Mouse (Mus musculus): Measurements from ENCODE around the gene Casp8. TPM values are rescaled to one million over a fixed set of nuclear protein-coding genes. Genes with fewer than 3 reads are reported as not detected.
"Not testable (repeated sequence)": the region's sequence is repeated elsewhere in the genome, so short reads cannot be mapped to it uniquely, and the experiment has no call there.

The Casp8 gene
- polyA plus RNA-seq, 1 experiment from 2014 or later, result 39.1 TPM

DNA sequence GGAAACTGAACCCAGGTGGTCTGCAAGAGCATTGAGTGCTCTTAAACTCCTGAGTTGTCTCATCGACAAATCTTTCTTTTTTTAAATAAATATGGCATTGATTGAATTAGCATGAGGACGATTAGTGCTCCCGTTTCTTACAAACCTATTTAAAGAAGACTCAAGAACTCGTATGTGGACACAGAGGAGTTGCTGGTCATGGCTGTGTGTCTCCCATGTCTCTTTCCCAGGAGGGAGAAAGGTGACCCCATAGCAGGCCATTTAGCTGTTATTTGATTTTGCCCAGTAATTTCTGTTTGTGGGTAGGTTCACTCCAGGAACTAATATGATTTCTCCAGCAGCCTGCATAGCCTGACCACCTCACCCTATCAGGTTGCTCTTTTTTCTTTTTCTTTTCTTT is 1.7 kb downstream of the Casp8 start:
- H3K36me3 ChIP-seq (ENCODE audit: control insufficient read depth, insufficient read depth), result peaks cover 8% of the 10 kb centered on the region; the same call in 1 of the 2 replicates
- ATAC-seq, result no peak
- no peaks in the 10 kb centered on the region for H3K27me3 ChIP-seq (replicated peaks; ENCODE audit: control insufficient read depth, insufficient read depth, low read length)
- WGBS, result 35% methylated on average over 4 of the region's 4 CpGs
- H3K4me3 ChIP-seq (ENCODE audit: low read depth, low read length), result peak overlapping the region; percentile 32
- H3K27ac ChIP-seq (ENCODE audit: low read depth, low read length), result peak overlapping the region; percentile 35
- H3K4me1 ChIP-seq (replicated peaks; ENCODE audit: control insufficient read depth, insufficient read depth, low read length), result peaks cover 9% of the 10 kb centered on the region; the same call in 1 of the 2 replicates
- peak overlapping the region; percentile 63 for H3K4me2 ChIP-seq (replicated peaks; ENCODE audit: low read depth)
- no peaks in the 10 kb centered on the region for H3K9me3 ChIP-seq (ENCODE audit: control insufficient read depth)
- no peak overlapping the region for H3K9ac ChIP-seq (ENCODE audit: low read depth, low read length)
- no peak for TF ChIP-seq CTCF (IDR thresholded peaks at IDR 0.05; ENCODE audit: low read depth)

GRCm38 (mm10) chr1:58797370-58797769 is 2.2 kb downstream of the Casp8 start:
- Histone ChIP-seq H3K36me3 (ENCODE audit: control insufficient read depth, insufficient read depth) (peaks cover 8% of the 10 kb centered on the region; the same call in 1 of the 2 replicates), H3K9me3 (ENCODE audit: control insufficient read depth) (no peaks in the 10 kb centered on the region), H3K27ac (ENCODE audit: low read depth, low read length) (no peak overlapping the region), H3K4me3 (ENCODE audit: low read depth, low read length) (peak overlapping the region; percentile 32), H3K4me2 (replicated peaks; ENCODE audit: low read depth) (peak overlapping the region; percentile 63), H3K4me1 (replicated peaks; ENCODE audit: control insufficient read depth, insufficient read depth, low read length) (peaks cover 9% of the 10 kb centered on the region; the same call in 1 of the 2 replicates), H3K27me3 (replicated peaks; ENCODE audit: control insufficient read depth, insufficient read depth, low read length) (no peaks in the 10 kb centered on the region), H3K9ac (ENCODE audit: low read depth, low read length) (no peak overlapping the region)
- ATAC-seq, result no peak
- WGBS, result 44% methylated on average over 2 of the region's 2 CpGs
- no peak for TF ChIP-seq CTCF (IDR thresholded peaks at IDR 0.05; ENCODE audit: low read depth)

DNA sequence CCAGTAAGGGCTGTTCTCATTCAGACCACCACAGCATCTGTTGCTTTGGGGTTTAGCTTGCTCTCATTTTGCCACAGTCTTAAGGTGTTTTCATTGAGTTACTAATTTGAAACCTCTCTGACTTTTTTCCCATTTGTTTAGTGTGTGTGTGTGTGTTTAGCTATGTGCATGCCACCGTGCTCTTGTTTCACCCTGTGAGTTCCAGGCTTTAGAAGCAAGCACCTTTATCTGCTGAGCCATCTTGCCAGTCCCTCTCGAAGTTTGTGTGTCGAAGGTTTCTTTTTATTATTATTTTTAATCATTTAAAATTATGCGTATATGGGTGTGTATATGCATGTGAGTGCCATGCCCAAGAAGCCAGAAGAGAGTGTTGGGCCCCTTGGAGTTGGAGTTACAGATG is 3.7 kb downstream of the Casp8 start:
- H3K9me3 ChIP-seq (ENCODE audit: control insufficient read depth), result no peaks in the 10 kb centered on the region
- WGBS, result 96% methylated on average over 4 of the region's 4 CpGs
- no peak overlapping the region for H3K4me2 ChIP-seq (replicated peaks; ENCODE audit: low read depth)
- no peak overlapping the region for H3K4me3 ChIP-seq (ENCODE audit: low read depth, low read length)
- TF ChIP-seq CTCF (IDR thresholded peaks at IDR 0.05; ENCODE audit: low read depth), result no peak
- no peaks in the 10 kb centered on the region for H3K27me3 ChIP-seq (replicated peaks; ENCODE audit: control insufficient read depth, insufficient read depth, low read length)
- H3K36me3 ChIP-seq (ENCODE audit: control insufficient read depth, insufficient read depth), result peaks cover 8% of the 10 kb centered on the region; the same call in 1 of the 2 replicates
- H3K27ac ChIP-seq (ENCODE audit: low read depth, low read length), result no peak overlapping the region
- peaks cover 9% of the 10 kb centered on the region; the same call in 1 of the 2 replicates for H3K4me1 ChIP-seq (replicated peaks; ENCODE audit: control insufficient read depth, insufficient read depth, low read length)
- no peak overlapping the region for H3K9ac ChIP-seq (ENCODE audit: low read depth, low read length)
- ATAC-seq, result no peak

GRCm38 (mm10) chr1:58800644-58801043 is 5.5 kb downstream of the Casp8 start:
- not testable (repeated sequence) for H3K4me3 ChIP-seq (ENCODE audit: low read depth, low read length); H3K9ac ChIP-seq (ENCODE audit: low read depth, low read length); H3K4me2 ChIP-seq (replicated peaks; ENCODE audit: low read depth); H3K27ac ChIP-seq (ENCODE audit: low read depth, low read length); ATAC-seq; H3K9me3 ChIP-seq (ENCODE audit: control insufficient read depth); H3K36me3 ChIP-seq (ENCODE audit: control insufficient read depth, insufficient read depth); H3K27me3 ChIP-seq (replicated peaks; ENCODE audit: control insufficient read depth, insufficient read depth, low read length); H3K4me1 ChIP-seq (replicated peaks; ENCODE audit: control insufficient read depth, insufficient read depth, low read length)
- WGBS, result 87% methylated on average over 7 of the region's 7 CpGs

DNA sequence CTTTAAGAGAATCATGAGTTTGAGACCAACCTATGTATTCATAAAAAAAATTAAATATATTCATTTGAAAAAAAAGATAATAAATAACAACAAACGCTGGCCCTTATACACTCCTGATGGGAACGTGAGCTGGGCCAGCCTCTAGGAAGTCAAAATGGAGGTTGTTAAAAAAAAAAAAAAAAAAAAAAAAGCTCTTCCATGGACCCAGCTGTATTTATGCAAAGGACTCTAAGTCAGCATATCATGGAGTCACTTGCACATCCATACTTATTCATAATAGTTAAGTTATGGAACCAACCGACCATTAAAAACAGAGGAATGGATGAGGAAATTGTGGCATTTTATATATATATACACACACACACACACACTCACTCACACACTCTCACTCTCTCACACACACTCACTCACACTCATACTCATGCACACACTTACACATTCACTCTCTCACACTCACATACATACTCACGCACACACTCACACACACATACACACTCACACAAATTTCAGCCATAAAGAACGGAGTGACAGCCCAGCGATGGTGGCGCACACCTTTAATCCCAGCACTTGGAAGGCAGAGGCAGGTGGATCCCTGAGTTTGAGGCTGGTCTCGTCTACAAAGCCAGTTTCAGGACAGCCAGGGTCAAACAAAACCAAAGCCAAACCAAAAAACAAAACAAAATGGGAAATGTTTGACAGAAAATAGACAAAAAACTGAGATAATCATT is 6.5 kb downstream of the Casp8 start:
- 89% methylated on average over 8 of the region's 8 CpGs for WGBS
- Histone ChIP-seq H3K27me3 (replicated peaks; ENCODE audit: control insufficient read depth, insufficient read depth, low read length) (no peaks in the 10 kb centered on the region), H3K4me1 (replicated peaks; ENCODE audit: control insufficient read depth, insufficient read depth, low read length) (peaks cover 7% of the 10 kb centered on the region; the same call in 1 of the 2 replicates), H3K4me2 (replicated peaks; ENCODE audit: low read depth) (no peak overlapping the region), H3K27ac (ENCODE audit: low read depth, low read length) (no peak overlapping the region; the same call in 1 of the 2 replicates), H3K36me3 (ENCODE audit: control insufficient read depth, insufficient read depth) (peaks cover 8% of the 10 kb centered on the region; the same call in 1 of the 2 replicates), H3K4me3 (ENCODE audit: low read depth, low read length) (no peak overlapping the region), H3K9me3 (ENCODE audit: control insufficient read depth) (no peaks in the 10 kb centered on the region), H3K9ac (ENCODE audit: low read depth, low read length) (no peak overlapping the region)
- no peak for TF ChIP-seq CTCF (IDR thresholded peaks at IDR 0.05; ENCODE audit: low read depth)
- no peak for ATAC-seq

DNA sequence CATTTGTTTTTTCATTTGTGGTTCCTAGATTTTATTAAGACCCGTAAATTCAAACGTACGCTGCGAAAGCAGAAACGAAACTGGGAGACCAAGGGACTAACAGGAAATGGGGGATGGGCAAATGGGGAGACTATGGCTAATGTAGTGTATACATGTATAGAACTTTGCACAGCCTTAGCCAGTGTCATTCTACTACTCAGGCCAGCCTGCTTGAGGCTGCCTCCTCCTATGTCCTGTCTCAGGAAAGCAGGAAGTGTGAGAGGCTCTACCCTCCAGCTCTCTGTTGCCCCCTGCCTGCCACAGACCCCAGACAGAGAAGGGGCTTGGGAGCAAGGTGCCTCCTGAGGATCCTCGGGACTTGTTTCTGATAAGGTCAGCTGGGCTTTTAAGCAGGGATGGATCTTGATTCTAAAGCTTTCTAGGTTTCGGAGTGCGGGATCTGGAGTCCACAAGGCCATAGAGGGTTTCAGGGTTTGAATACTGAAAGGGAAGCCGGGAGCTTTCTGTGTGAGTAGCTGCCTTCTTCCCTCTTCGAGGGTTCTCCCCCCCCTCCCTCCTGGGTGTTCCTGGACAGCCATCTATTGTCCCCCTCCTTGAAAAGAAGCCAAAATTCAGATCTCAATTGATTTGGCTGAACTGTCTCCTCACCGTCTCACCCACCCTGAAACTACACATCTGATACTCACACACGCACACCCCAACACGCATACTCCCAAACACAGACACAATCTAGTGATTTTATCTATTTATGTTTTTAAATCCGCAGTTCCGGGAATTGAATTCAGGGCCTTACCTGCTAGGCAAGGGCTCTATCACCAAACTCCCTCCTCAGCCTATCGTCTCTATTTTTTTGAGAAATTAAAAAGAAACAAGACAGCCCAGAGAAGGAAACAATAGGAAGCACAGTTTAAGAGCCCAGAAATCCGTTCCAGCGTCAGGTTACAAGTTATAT is 7.4 kb downstream of the Casp8 start:
- peaks cover 12% of the 10 kb centered on the region; the same call in 1 of the 2 replicates for H3K36me3 ChIP-seq (ENCODE audit: control insufficient read depth, insufficient read depth)
- H3K27ac ChIP-seq (ENCODE audit: low read depth, low read length), result peak overlapping the region; percentile 17
- no peaks in the 10 kb centered on the region for H3K9me3 ChIP-seq (ENCODE audit: control insufficient read depth)
- H3K4me1 ChIP-seq (replicated peaks; ENCODE audit: control insufficient read depth, insufficient read depth, low read length), result 0 out of 2 replicates have a peak, but pooled peaks cover 2% of the 10 kb centered on the region
- 69% methylated on average over 18 of the region's 18 CpGs for WGBS
- peak; percentile 66 for ATAC-seq
- peak; percentile 75 for TF ChIP-seq CTCF (IDR thresholded peaks at IDR 0.05; ENCODE audit: low read depth)
- H3K4me3 ChIP-seq (ENCODE audit: low read depth, low read length), result no peak overlapping the region
- no peak overlapping the region for H3K9ac ChIP-seq (ENCODE audit: low read depth, low read length)
- H3K4me2 ChIP-seq (replicated peaks; ENCODE audit: low read depth), result peak overlapping the region; percentile 40
- H3K27me3 ChIP-seq (replicated peaks; ENCODE audit: control insufficient read depth, insufficient read depth, low read length), result no peaks in the 10 kb centered on the region

Measured in intestine, postnatal 0 days (tissue).